Mouse (Mus musculus) kidney, adult 8-10 months (tissue): ENCODE data around the gene Cops6.
A peak's percentile ranks its signal among the peaks of the same experiment; 100 is the strongest.

Source experiments
- DNase-seq, 2 experiments: peaks; one replicate each; pipeline ENCODE4 v3.0.0; 2022

Cops6 gene

DNA sequence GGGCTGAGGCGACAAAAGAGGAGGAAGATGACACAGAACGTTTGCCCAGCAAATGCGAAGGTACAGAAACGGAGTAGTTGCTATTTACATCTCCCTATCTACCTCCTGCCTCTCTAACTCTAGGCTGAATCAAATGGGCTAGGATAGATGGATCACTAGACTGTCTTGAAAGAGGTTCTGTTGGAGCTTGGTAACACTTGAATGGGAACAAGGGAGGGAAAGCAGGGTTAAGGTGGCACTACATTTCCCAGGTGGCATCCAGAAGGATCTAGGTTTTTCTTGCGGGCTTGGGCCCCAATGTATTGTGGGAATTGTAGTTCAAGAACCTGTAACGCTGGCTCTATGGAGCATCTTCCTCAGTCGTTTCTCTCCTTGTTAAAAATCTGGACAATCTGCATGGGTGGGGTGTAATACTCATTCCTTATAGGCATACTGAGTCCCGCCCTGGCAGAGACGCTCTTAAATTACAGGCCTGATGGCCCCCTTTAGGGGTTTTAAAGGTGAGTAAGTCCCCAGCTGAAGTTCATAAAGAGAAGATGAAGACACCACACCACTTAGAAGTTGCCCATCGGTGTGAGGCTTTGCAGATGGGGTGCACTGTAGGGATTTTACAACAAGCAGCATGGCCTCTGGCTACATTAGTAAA is 26.9 kb downstream of the Cops6 start:
- peak; percentile 77 to 79 for DNase-seq

DNA sequence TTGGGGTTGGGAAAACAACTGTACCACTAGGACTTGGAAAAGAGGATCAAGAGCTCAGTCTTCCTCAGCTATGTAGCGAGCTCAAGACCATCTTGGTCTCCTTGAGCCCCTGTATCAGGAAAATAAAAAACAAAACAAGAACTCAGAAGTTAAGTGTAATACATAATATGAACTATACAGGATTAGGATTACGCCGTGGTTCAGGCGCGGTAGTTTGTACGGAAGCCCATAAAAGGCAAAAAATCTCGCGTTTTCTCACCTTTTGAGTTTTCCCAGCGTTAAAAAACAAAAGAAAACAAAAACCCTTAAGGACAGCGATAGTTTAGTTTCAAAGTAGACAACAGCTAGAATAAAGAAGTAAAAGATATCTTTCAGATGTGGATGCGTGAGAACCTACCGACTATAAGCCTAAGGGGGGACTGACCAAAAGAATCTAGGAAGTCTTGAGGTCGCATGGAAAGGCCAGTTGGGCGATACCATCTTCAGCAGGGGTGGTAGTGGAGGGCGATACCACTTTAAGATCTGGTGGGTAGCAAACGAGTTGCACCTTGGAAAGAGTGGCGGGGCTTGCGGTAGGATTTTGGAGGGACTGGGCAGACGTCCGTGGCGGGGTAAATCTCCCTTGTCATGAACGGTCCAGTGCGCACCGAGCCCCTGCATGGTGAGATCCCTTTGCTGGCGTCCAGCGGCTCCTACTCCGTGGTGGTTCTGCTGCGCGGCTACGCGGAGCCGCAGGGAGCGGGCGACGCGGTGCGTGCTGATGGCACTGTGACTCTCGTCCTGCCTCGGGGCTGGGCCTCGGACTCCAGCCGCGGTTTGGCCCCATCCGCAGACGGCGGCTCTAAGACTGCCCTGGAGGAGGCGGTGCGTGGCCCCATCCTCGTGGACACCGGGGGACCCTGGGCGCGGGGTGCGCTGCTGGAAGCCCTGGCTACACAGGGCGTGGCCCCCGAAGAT is 33.2 kb downstream of the Cops6 start, which contains the start of gene Mblac1:
Gene Mblac1 (plus strand): TSS at position 544 of the 957 bp plus-strand sequence.
- DNase-seq: peak; percentile 87 to 88

DNA sequence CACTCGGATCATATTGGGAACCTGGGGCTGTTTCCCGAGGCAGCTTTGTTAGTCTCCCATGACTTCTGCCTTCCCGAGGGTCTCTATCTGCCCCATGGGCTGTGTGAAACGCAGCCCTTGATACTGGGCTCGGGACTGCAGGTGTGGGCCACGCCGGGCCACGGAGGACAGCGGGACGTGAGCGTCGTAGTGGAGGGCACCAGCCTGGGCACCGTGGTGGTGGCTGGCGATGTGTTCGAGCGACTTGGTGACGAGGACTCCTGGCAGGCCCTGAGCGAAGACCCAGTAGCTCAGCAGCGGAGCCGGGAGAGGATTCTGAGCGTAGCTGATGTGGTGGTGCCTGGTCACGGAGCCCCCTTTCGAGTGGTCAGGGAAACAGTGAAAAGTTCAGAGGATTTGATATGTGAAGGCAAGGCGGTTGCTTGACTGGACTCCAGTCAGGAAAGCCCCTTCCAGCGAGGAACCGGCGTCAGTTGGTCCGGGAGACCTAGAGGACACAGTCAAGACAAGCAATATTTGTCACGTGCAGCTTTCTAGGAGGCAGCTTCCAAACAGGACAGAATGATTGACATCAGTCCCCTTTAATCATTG is 34.0 kb downstream of the Cops6 start:
- no peak for DNase-seq

DNA sequence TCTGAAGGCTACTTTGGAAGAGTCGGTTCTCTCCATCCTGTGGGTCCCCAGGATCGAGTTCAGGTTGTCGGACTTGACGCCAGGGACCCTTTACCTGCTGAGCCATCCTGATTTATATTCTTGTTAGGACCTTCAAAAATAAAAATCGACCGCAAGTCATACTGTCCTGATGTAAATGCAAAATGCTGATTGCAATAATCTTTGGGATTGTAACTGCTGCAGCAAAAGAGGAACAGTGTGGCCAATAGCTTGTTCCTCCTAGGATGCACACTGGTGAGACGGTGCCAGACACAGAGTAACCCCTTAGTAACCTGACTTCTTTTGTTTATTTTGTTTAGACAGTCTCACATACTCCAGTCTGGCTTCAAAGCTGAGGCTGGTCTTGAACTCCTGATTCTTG is 34.6 kb downstream of the Cops6 start:
- no peak for DNase-seq

DNA sequence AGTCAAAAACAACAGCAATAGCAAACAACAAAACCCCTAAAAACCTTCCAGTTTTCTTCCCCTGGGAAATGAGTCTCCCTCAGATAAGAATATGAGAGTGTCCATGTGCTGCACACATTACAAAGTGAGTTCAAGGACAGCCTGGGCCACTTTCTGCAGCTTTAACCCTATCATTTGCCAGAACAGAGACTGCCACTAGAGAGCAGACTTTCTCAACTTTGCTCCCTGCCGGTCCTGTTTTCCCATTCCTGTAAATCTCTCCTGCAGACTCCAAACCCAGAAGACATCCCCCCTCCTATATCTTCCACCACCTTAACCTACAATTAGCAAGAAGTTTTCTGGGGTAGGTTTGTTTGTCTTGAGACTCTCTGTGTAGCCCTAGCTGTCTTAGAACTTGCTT is 38.7 kb downstream of the Cops6 start:
- no peak for DNase-seq

DNA sequence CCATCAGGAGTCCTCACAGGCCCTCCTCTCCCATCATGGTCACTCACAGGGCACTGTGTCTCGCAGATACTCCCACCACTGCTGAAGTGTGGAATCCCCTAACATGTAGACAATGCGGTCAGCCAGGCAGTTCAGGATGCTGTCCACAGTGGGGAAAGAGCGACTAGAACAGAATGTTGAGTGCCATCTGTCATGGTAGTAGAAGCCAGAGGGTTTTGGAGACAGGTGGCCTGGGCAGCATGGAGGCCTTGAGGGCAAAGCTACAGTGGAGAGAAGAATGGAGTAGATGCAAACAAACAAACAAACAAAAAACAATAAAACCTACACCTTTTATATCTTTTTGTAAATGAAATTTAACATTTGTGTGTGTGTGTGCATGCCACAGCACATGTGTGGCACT is 41.2 kb downstream of the Cops6 start:
- no peak for DNase-seq

DNA sequence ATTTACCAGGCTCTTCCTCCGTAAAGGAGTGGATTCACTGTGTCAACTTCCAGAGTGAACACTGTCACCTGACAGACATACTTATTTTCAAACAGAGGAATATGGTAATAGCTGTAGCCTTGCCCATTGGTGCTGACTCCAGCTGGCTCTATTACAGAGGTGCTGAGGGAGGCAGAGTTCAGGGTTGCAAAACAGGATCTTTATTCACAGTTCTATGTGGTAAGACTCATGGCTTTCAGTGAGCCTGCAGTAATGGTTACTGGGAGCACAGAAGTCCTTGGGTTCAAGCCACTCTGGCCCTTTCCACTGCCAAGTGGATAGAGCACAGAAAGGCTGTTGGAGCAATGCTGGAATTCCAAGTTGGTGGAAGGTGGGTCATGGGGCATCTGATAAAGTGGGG is 46.4 kb downstream of the Cops6 start:
- no peak for DNase-seq

DNA sequence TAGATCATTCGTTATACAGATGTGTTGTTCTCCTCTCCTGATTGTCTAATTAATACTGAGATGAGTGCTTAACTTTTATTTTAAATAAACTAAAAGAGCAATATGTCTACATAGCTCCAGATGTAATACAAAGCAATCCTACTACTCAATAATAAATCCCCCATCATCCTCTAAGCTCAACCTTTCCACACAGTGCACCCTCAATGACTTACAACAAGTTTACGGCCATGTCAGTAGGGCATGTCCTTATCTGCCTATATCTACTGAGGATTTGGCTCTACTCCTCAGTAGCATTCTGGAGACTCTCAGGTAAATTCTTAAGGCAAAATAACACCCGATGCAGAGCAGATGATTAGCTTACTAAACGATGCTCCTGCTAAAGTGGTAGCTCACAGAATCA is 47.0 kb downstream of the Cops6 start:
- no peak for DNase-seq
